Mouse (Mus musculus): Measurements from ENCODE around the gene Osbpl3. TPM values are rescaled to one million over a fixed set of nuclear protein-coding genes. Genes with fewer than 3 reads are reported as not detected.

Gene Osbpl3
- polyA plus RNA-seq, 1 experiment from 2014 or later: 4.4 TPM

- no peaks in the 10 kb centered on the region for H3K79me2 ChIP-seq (ENCODE audit: inconsistent target)
- 98% methylated on average over 5 of the region's 5 CpGs for WGBS (ENCODE audit: missing documents)
- H3K36me3 ChIP-seq (ENCODE audit: inconsistent target): no peaks in the 10 kb centered on the region
- no peak overlapping the region for H3K4me3 ChIP-seq (ENCODE audit: inconsistent target)
- H3K27ac ChIP-seq: no peak overlapping the region
Observed at GRCm38 (mm10) chr6:50363385-50363784, 92.6 kb downstream of the Osbpl3 start.

- Histone ChIP-seq H3K27ac (no peak overlapping the region), H3K79me2 (ENCODE audit: inconsistent target) (no peaks in the 10 kb centered on the region), H3K36me3 (ENCODE audit: inconsistent target) (no peaks in the 10 kb centered on the region), H3K4me3 (ENCODE audit: inconsistent target) (no peak overlapping the region)
- WGBS (ENCODE audit: missing documents): 100% methylated on average over 4 of the region's 4 CpGs
Observed at GRCm38 (mm10) chr6:50362704-50363261, 93.2 kb downstream of the Osbpl3 start.

GRCm38 (mm10) chr6:50362196-50362595 lies 93.8 kb downstream of the Osbpl3 start:
- 98% methylated on average over 9 of the region's 9 CpGs for WGBS (ENCODE audit: missing documents)
- no peaks in the 10 kb centered on the region for H3K36me3 ChIP-seq (ENCODE audit: inconsistent target)
- H3K79me2 ChIP-seq (ENCODE audit: inconsistent target): no peaks in the 10 kb centered on the region
- no peak overlapping the region for H3K27ac ChIP-seq
- no peak overlapping the region for H3K4me3 ChIP-seq (ENCODE audit: inconsistent target)

- 98% methylated on average over 16 of the region's 16 CpGs for WGBS (ENCODE audit: missing documents)
- Histone ChIP-seq H3K36me3 (ENCODE audit: inconsistent target) (no peaks in the 10 kb centered on the region), H3K4me3 (ENCODE audit: inconsistent target) (no peak overlapping the region), H3K79me2 (ENCODE audit: inconsistent target) (no peaks in the 10 kb centered on the region), H3K27ac (no peak overlapping the region)
Observed at GRCm38 (mm10) chr6:50358104-50358679, 97.8 kb downstream of the Osbpl3 start.

GRCm38 (mm10) chr6:50354688-50355660 lies 101.0 kb downstream of the Osbpl3 start:
- Histone ChIP-seq H3K36me3 (ENCODE audit: inconsistent target) (no peaks in the 10 kb centered on the region), H3K79me2 (ENCODE audit: inconsistent target) (no peaks in the 10 kb centered on the region), H3K27ac (no peak overlapping the region), H3K4me3 (ENCODE audit: inconsistent target) (no peak overlapping the region)
- WGBS (ENCODE audit: missing documents): 87% methylated on average over 20 of the region's 20 CpGs

GRCm38 (mm10) chr6:50352812-50353211 lies 103.2 kb downstream of the Osbpl3 start:
- 23% methylated on average over 6 of the region's 6 CpGs for WGBS (ENCODE audit: missing documents)
- no peaks in the 10 kb centered on the region for H3K36me3 ChIP-seq (ENCODE audit: inconsistent target)
- H3K79me2 ChIP-seq (ENCODE audit: inconsistent target): no peaks in the 10 kb centered on the region
- no peak overlapping the region for H3K27ac ChIP-seq
- no peak overlapping the region for H3K4me3 ChIP-seq (ENCODE audit: inconsistent target)

- Histone ChIP-seq H3K79me2 (ENCODE audit: inconsistent target) (no peaks in the 10 kb centered on the region), H3K4me3 (ENCODE audit: inconsistent target) (no peak overlapping the region), H3K27ac (no peak overlapping the region), H3K36me3 (ENCODE audit: inconsistent target) (no peaks in the 10 kb centered on the region)
- WGBS (ENCODE audit: missing documents): 96% methylated on average over 2 of the region's 3 CpGs
Observed at GRCm38 (mm10) chr6:50350911-50351310, 105.1 kb downstream of the Osbpl3 start.

GRCm38 (mm10) chr6:50348619-50349018 lies 107.4 kb downstream of the Osbpl3 start:
- 94% methylated on average over 1 of the region's 1 CpGs for WGBS (ENCODE audit: missing documents)
- no peak overlapping the region for H3K4me3 ChIP-seq (ENCODE audit: inconsistent target)
- no peaks in the 10 kb centered on the region for H3K36me3 ChIP-seq (ENCODE audit: inconsistent target)
- no peaks in the 10 kb centered on the region for H3K79me2 ChIP-seq (ENCODE audit: inconsistent target)
- H3K27ac ChIP-seq: no peak overlapping the region

GRCm38 (mm10) chr6:50346204-50346603 lies 109.8 kb downstream of the Osbpl3 start:
- H3K36me3 ChIP-seq (ENCODE audit: inconsistent target): no peaks in the 10 kb centered on the region
- 92% methylated on average over 7 of the region's 7 CpGs for WGBS (ENCODE audit: missing documents)

GRCm38 (mm10) chr6:50340226-50340906 lies 115.6 kb downstream of the Osbpl3 start:
- 85% methylated on average over 5 of the region's 5 CpGs for WGBS (ENCODE audit: missing documents)
- Histone ChIP-seq H3K27ac (no peak overlapping the region; the same call in 1 of the 2 replicates), H3K4me3 (ENCODE audit: inconsistent target) (no peak overlapping the region), H3K79me2 (ENCODE audit: inconsistent target) (no peaks in the 10 kb centered on the region), H3K36me3 (ENCODE audit: inconsistent target) (no peaks in the 10 kb centered on the region)

More at GRCm38 (mm10) chr6:50346204-50346603, 109.8 kb downstream of the Osbpl3 start:
- Histone ChIP-seq H3K79me2 (ENCODE audit: inconsistent target) (no peaks in the 10 kb centered on the region), H3K4me3 (ENCODE audit: inconsistent target) (no peak overlapping the region), H3K27ac (no peak overlapping the region)

- H3K36me3 ChIP-seq (ENCODE audit: inconsistent target): no peaks in the 10 kb centered on the region
- H3K27ac ChIP-seq: no peak overlapping the region
- no peaks in the 10 kb centered on the region for H3K79me2 ChIP-seq (ENCODE audit: inconsistent target)
- no peak overlapping the region for H3K4me3 ChIP-seq (ENCODE audit: inconsistent target)
- WGBS (ENCODE audit: missing documents): 98% methylated on average over 5 of the region's 6 CpGs
Observed at GRCm38 (mm10) chr6:50337431-50337830, 118.6 kb downstream of the Osbpl3 start.

GRCm38 (mm10) chr6:50336376-50336775 lies 119.6 kb downstream of the Osbpl3 start:
- Histone ChIP-seq H3K4me3 (ENCODE audit: inconsistent target) (no peak overlapping the region), H3K27ac (no peak overlapping the region), H3K79me2 (ENCODE audit: inconsistent target) (no peaks in the 10 kb centered on the region), H3K36me3 (ENCODE audit: inconsistent target) (no peaks in the 10 kb centered on the region)
- WGBS (ENCODE audit: missing documents): 94% methylated on average over 2 of the region's 2 CpGs

GRCm38 (mm10) chr6:50334846-50335821 lies 120.9 kb downstream of the Osbpl3 start:
- Histone ChIP-seq H3K79me2 (ENCODE audit: inconsistent target) (no peaks in the 10 kb centered on the region), H3K4me3 (ENCODE audit: inconsistent target) (no peak overlapping the region), H3K27ac (no peak overlapping the region), H3K36me3 (ENCODE audit: inconsistent target) (no peaks in the 10 kb centered on the region)
- WGBS (ENCODE audit: missing documents): 81% methylated on average over 15 of the region's 15 CpGs
